Mouse (Mus musculus): ENCODE measurements around the gene Nkrf.
"Not testable (repeated sequence)": the region's sequence is repeated elsewhere in the genome, so short reads cannot be mapped to it uniquely, and the experiment has no call there.

Nkrf gene

DNA sequence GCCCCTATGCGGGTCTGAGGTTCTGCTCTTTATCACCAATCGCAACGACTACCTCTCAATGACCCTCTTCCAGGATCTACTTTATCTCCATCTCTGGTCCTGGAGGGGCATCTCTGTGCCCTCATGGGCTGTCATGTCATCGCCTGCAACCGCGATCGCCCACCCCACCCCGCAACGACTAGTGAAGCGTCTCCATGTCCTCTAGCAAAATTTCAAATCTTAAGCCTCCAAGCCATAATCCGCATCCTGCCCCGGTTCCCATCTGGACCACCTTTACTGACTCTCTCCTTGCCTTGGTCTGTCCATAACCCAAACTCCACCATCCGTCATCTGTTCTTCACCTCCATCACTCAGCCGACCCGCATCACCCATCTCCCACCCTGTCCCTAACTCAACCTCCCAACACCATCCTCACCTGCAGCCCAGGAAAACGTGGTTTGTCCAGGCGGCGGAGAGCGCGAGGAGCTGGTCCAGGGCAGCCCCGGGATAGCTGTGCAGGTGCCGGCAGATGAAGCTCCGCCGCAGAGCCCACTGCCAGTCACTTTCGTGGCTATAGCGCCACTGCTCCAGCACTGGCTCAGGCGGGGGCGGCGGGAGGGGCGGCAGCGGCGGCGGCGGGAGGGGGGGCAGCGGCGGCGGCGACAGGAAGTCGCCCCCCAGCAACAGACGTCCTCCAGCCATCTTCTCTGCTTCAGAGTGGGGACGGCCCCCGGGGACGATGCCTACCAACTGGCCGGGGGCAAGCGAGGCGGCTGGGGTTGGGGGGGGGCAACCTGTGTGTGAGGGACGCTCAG, at the start of gene Nkrf:
Gene Nkrf (minus strand): TSS at position 579 of the 794 bp plus-strand sequence.
- peak; percentile 18 for DNase-seq

- no peak for DNase-seq
Measured at GRCm38 (mm10) chrX:36941106-36941505, 38.4 kb upstream of the Nkrf start.

- DNase-seq: peak; percentile 20
Measured at GRCm38 (mm10) chrX:36939806-36940413, 37.2 kb upstream of the Nkrf start.

- no peak for DNase-seq
Measured at GRCm38 (mm10) chrX:36935326-36935966, 32.7 kb upstream of the Nkrf start.

DNA sequence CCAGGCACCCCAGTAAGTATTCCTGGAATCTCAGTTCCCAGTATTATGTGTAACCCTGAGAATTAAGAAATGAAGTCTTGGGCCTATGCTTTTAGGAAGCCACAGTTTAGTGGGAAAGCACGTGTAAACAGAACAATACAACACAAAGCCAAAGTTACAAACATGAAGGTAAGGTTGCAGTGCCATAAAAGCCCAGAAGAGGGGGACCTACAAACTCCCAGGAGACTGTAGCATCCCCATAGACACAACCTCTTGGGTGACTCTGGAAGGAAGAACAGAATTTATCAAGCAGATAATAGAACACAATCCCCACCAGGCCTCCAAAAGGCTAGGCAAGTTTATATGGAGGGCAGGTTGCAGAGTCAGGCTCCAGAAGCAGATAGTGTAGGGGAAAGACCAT, 27.9 kb upstream of the Nkrf start:
- no peak for DNase-seq

- DNase-seq: no peak
Measured at GRCm38 (mm10) chrX:36929694-36930093, 27.0 kb upstream of the Nkrf start.

DNA sequence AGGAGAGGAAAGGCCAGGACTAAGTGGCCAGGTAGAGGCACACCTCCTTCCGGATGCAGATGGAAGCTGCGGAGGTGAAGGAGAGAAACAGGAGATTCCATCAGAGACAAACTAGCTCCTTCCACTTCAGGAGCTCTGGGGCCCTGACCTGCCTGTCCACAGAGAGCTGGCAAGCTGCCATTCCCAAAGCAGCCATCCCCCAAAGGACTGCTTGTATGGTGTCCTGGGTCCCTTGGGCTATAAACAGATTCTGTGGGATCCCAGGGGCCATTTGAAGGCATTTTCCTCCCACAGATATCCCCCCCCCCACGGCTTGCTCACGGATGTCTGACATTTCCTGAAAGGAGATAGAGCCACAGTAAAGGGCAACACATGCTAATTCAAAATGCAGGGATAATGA, 26.1 kb upstream of the Nkrf start:
- DNase-seq: no peak

DNA sequence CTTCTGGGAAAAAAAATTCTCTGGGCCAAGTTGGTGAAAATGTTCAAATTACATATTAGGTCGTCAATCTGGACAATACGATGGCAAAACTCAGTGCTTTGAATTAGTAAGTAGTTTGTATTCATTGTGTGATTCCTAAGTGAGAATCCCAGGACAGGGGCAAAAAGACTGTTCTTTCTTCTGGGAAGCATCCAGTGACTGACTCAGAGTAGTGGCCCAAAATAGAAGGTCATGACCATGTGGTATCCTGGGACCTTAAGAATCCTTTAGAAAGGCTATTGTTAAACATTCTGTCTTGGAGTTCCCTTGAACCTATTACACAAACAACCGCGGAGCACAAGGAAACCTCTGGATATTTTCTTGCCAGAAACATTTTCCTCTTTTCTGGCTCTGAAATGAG, 18.6 kb upstream of the Nkrf start:
- no peak for DNase-seq

- DNase-seq: no peak
Measured at GRCm38 (mm10) chrX:36917749-36918148, 15.1 kb upstream of the Nkrf start.

GRCm38 (mm10) chrX:36911343-36911742, 8.6 kb upstream of the Nkrf start:
- DNase-seq: peak; percentile 49

GRCm38 (mm10) chrX:36906539-36906938, 3.8 kb upstream of the Nkrf start:
- DNase-seq: no peak

DNA sequence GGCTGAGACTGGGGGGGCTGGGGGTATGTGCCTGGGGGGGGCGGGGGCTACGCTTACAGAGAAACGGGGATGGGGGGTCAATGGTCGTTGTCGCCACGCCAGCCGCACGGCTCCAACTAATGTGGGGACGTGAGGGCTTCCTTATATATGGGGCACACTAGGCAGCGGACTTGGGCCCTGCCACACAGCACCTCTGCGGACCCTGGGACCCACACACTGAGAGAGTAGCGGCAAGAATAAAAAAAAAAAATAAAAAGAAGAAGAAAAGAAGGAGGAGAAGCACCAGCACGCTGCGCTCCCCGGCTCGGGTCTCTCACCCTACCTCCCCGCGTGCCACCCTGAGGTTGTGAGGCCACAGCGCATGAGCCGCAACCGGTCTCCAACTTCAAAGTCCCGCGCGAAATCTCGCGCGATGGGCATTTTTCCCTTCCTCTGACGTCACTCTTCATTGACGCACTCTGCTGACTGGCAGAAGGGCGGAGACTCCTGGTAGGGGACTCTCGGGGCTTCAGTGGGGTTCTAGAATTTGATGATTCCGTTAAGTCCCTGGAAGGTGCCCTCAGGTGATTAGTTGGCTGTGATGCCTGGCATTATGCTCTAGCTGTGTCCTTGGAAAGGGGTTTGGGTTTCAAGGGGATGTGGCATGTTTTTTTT, 543 bp upstream of the Nkrf start:
- DNase-seq: peak; percentile 92

DNA sequence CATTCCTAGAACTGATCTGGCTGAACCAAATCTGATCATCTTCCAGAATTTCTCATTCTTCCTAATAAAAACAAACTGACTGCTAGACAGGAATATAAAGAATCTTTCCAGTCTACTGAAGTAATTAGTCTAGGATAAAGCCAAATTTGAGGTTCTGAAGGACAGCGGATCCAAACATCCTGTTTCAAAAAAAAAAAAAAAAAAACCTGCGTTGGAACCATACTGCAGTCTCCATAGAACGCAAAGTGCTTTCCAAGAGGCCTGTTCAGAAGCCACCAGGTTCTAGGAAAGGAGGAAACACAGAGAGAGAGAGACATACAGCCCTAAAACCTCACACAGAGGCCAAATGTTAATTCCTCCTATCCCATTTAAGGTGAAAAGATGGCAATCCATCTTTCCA, 1.0 kb downstream of the Nkrf start:
- no peak for DNase-seq

- not testable (repeated sequence) for DNase-seq
Measured at GRCm38 (mm10) chrX:36898931-36899330, 3.8 kb downstream of the Nkrf start.

DNA sequence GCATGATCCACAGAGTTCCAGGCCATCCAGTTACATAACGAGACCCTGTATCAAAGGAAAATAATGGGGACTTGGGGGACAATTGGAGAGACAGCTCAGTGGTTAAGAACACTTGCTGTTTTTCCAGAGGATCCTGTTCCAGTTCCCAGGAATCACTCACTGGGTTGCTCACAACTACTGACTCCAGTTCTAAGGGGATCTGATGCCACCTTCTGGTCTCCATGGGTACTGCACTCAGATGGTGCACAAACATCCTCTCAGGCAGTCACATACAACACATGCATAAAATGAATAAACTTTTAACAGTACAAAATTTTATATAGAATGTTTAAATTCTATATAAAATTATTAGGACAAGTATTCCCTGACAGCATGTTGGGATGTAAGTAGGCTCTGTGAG, 18.0 kb downstream of the Nkrf start:
- DNase-seq: no peak

DNA sequence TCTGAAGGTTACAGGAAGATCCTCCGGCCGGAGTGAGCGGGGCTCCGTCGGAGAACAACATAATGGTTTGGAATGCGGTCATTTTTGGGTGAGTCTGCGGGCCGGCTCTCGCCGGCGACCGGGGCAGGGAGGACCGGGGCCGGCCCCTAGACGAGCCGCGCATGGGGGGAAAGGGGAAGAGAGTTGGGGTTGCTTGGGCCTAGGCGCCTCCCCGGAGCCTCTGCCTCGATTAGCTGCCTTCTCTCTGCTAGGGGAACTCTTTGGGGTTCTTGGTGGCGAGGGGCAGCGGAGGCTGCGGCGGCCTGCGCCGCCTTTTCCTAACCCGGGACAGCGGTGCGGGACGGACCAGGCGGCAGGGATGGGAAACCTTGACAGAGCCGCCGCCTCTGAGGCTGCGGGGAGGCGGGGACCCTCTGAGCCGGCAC, 28.0 kb downstream of the Nkrf start:
- DNase-seq: no peak

GRCm38 (mm10) chrX:36874178-36874696, 28.5 kb downstream of the Nkrf start:
- peak; percentile 90 for DNase-seq

GRCm38 (mm10) chrX:36873765-36874164, 28.9 kb downstream of the Nkrf start, which contains the start of the genes Ube2a and C330007P06Rik:
TSS of gene Ube2a (plus strand) at chrX:36873900.
TSS of gene C330007P06Rik (minus strand) at chrX:36874111.
- no peak for DNase-seq

- no peak for DNase-seq
Measured at GRCm38 (mm10) chrX:36870372-36870771, 32.3 kb downstream of the Nkrf start.

- DNase-seq: no peak
Measured at GRCm38 (mm10) chrX:36864609-36865328, 37.9 kb downstream of the Nkrf start.

GRCm38 (mm10) chrX:36863766-36864608, 38.7 kb downstream of the Nkrf start:
- peak; percentile 86 for DNase-seq
